Mouse (Mus musculus): ENCODE measurements around the gene Kcne3.

DNA sequence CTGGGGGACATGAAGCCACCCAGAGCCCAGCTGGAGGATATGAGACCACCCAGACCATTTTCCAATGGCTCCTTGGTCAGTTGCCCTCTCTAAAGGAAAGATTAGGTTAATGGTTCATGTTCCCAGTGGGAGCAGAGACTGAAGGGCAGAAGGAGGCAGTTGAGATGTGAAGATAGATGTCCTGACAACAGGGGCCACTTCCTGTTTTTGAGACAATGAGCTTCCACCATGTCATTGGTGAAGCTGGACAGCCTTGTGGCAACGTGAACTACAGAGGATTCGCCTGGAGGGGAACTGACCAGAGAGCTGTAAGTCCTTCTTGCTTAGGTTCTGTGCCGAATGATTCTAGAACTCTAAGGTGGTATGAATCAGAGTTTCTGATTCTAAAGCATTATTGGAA, at the start of gene Kcne3:
- TF ChIP-seq CTCF (IDR thresholded peaks at IDR 0.05; ENCODE audit: insufficient read depth, low read depth, low read length) = no peak
- no peak for TF ChIP-seq POLR2A (IDR thresholded peaks at IDR 0.05; ENCODE audit: insufficient read depth, low read depth, low read length)

Measured in olfactory bulb, adult 2 months (tissue).